Mouse (Mus musculus): ENCODE measurements at regions not wholly inside any gene's neighbourhood (a gene's known extent, or its start where the extent isn't known, plus 50 kb on each side); places are given as distances from the start of the nearest gene placed in this dataset.

- no peak for ATAC-seq (ENCODE audit: low FRiP score)
- no peak overlapping the region for H3K4me2 ChIP-seq
- no peaks in the 10 kb centered on the region for H3K36me3 ChIP-seq
- H3K9ac ChIP-seq (replicated peaks) = no peak overlapping the region
- peak overlapping the region; percentile 24; the same call in 1 of the 2 replicates for H3K27ac ChIP-seq (replicated peaks)
- no peak overlapping the region for H3K4me3 ChIP-seq (replicated peaks)
- H3K27me3 ChIP-seq (replicated peaks) = no peaks in the 10 kb centered on the region
- H3K9me3 ChIP-seq (replicated peaks) = no peaks in the 10 kb centered on the region
- H3K4me1 ChIP-seq = peaks cover 63% of the 10 kb centered on the region
Measured at GRCm38 (mm10) chr2:30724521-30724920, 78.9 kb downstream of the 1700001O22Rik start.

GRCm38 (mm10) chr2:30723059-30723587, 80.3 kb downstream of the 1700001O22Rik start:
- 7% methylated on average over 10 of the region's 10 CpGs for WGBS

DNA sequence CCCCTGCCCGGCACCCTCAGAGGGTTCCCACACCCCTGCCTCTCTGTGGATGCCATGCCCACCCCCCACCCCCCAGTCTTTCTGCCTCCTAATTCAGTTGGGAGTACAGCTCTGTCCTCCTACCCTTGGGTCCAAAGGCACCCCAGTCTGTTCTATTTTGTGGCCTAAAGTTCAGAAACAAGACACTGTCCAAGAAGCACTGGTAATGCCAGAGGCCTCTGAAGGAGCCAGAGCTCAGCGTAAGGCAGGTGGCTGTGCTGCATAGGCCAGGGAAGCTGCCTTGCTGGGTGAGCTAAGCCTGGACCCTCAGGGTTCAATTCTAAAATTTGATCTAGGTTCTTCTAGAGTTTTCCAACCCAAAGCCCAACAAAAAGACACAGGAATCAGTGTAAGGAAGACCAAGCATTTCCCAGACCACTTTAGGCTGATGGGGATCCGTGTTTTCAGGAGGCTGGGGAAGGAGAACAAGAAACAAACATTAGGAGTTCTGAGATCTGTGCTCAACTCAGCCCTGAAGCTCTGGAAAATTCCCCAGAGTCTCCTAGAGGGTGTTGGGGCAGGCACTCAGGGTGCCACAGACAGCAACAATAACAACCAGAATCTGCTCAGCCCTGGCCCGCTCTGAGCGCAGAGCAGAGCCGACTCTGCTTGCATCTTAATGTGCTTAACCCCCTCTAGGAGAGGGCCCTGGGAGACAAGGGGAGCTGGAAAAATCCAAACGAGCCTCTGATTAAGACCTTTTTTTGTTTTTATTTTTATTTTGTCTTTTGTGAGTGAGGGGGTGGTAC, 81.0 kb downstream of the 1700001O22Rik start:
- Histone ChIP-seq H3K4me2 (no peak overlapping the region), H3K9me3 (replicated peaks) (no peaks in the 10 kb centered on the region), H3K9ac (replicated peaks) (peak overlapping the region; percentile 36), H3K36me3 (no peaks in the 10 kb centered on the region), H3K4me1 (peaks cover 83% of the 10 kb centered on the region), H3K4me3 (replicated peaks) (no peak overlapping the region), H3K27ac (replicated peaks) (peak overlapping the region; percentile 98), H3K27me3 (replicated peaks) (no peaks in the 10 kb centered on the region)
- no peak for ATAC-seq (ENCODE audit: low FRiP score)
- 14% methylated on average over 7 of the region's 7 CpGs for WGBS

More at GRCm38 (mm10) chr2:30723059-30723587, 80.3 kb downstream of the 1700001O22Rik start:
- Histone ChIP-seq H3K9ac (replicated peaks) (no peak overlapping the region; the same call in 1 of the 2 replicates), H3K36me3 (no peaks in the 10 kb centered on the region), H3K27me3 (replicated peaks) (no peaks in the 10 kb centered on the region), H3K4me3 (replicated peaks) (no peak overlapping the region), H3K9me3 (replicated peaks) (no peaks in the 10 kb centered on the region), H3K4me2 (no peak overlapping the region), H3K4me1 (peaks cover 76% of the 10 kb centered on the region), H3K27ac (replicated peaks) (peak overlapping the region; percentile 98)
- ATAC-seq (ENCODE audit: low FRiP score) = no peak

DNA sequence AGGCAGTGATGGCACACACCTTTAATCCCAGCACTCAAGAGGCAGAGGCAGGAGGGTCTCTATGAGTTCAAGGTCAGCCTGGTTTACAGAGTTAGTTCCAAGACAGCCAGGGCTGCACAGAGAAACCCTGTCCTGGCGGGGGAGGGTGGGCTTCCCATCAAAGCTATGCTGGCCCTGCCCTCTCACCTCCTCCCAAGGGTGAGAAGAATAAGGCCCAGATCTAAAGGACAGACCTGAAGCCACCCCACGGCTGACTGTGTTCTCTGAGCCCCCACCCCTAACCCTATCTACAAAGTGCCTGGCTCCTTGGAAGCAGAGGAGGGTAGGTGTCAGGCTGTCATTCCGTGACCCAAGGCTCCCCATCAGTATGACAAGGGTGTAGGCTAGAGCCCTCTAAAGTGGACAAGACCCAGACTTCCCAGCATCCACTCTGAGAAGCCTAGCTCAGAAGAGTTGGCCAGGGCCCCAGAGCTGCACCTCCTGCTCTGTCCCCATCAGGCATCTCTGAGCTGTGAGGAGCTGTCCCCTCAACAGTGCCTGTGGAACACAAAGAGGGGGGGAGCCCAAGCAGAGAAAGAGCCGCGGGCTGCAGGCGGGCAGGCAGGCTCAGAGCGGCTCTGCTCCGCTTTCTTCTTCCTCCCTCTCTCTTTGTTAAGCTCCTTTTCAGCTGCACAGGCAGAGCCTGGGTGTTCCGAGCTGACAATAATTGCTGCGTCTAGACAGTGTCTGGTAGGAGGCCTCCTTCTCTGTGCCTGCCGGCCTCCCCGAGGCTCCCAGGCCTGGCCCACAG, 81.8 kb downstream of the 1700001O22Rik start:
- Histone ChIP-seq H3K27me3 (replicated peaks) (no peaks in the 10 kb centered on the region), H3K9me3 (replicated peaks) (no peaks in the 10 kb centered on the region), H3K9ac (replicated peaks) (peak overlapping the region; percentile 36), H3K4me3 (replicated peaks) (no peak overlapping the region), H3K4me2 (no peak overlapping the region), H3K4me1 (peaks cover 91% of the 10 kb centered on the region), H3K36me3 (no peaks in the 10 kb centered on the region), H3K27ac (replicated peaks) (peak overlapping the region; percentile 98)
- 10% methylated on average over 12 of the region's 12 CpGs for WGBS
- peak; percentile 27 for ATAC-seq (ENCODE audit: low FRiP score)

DNA sequence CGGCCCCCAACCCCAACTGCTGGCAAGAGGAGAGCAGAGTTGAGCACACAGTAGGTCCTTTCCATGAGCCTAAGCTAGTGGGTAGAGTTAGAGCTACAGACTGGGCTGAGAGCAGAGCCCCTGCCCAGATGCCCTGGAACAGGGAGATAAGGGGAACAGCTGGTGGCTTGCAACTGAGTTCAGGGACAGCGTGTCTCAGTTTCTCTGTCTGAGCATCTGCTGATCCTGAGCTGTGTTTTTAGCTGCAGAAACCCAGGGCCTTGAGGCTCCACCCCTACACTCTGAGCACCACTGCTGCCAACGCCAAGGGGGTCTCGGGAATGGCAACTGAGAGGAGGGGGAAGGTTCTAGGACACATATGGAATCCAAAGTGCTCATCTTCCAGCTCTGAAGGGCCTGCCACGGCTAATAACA, 82.4 kb downstream of the 1700001O22Rik start:
- Histone ChIP-seq H3K36me3 (no peaks in the 10 kb centered on the region), H3K9me3 (replicated peaks) (no peaks in the 10 kb centered on the region), H3K27ac (replicated peaks) (peak overlapping the region; percentile 98), H3K9ac (replicated peaks) (no peak overlapping the region), H3K27me3 (replicated peaks) (no peaks in the 10 kb centered on the region), H3K4me3 (replicated peaks) (no peak overlapping the region), H3K4me1 (peaks cover 94% of the 10 kb centered on the region), H3K4me2 (no peak overlapping the region)
- 39% methylated on average over 5 of the region's 5 CpGs for WGBS
- no peak for ATAC-seq (ENCODE audit: low FRiP score)

DNA sequence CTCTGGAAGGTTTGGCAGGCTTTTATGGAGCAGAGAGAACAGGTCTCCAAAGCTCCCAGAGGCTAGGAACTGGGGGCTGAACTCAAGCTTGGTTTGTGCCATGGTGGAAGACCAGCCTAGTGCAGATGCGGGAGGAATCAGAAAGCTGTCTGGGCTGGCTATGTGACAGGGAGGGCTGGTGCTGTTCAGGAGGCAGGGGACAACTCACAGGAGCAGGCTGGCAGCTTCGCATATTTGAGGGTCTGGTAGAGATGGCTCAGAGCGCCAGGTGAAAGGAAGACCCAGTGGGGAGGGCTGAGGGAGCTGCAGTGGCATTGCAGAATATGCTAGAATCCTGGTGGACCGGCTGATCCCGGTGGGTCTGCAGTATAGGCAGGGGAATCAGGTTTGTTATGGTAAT, 83.2 kb downstream of the 1700001O22Rik start:
- no peaks in the 10 kb centered on the region for H3K27me3 ChIP-seq (replicated peaks)
- H3K4me2 ChIP-seq = peak overlapping the region; percentile 59
- peak overlapping the region; percentile 98 for H3K27ac ChIP-seq (replicated peaks)
- H3K36me3 ChIP-seq = no peaks in the 10 kb centered on the region
- H3K4me3 ChIP-seq (replicated peaks) = no peak overlapping the region
- no peaks in the 10 kb centered on the region for H3K9me3 ChIP-seq (replicated peaks)
- H3K9ac ChIP-seq (replicated peaks) = peak overlapping the region; percentile 49
- 19% methylated on average over 5 of the region's 5 CpGs for WGBS
- ATAC-seq (ENCODE audit: low FRiP score) = no peak
- H3K4me1 ChIP-seq = peaks cover 88% of the 10 kb centered on the region

DNA sequence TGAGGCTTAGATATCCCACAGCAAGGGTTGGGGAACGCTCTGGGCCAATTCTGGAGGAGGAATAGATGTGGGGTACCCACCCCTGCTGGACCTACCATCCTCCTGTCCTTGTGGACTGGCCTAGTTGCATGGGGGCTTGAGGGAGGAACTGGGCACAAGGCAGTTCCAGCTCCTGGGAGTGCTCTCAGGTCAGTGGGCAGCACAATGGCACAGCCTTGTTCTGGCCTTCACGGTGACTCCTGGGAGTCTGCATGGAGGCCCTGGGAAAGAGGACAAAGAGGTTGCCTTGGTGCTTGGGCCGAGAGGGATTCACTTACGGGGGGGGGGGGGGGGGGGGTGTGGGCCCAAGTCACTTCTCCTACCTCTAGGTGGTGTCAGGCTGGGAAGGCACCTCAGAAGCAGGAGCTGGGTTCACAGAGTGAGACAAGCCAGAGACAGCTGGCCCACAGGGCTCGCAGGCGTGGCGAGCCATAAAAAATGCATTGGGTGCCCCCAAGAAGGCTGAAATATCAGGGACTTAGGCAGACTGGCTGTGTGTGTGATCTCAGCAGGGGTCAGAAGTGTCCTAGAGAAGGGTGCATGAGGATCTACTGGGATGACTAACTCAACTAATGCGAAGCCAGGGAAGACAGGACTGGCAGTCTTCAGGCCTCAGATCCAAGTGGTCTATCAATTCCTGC, 83.7 kb downstream of the 1700001O22Rik start:
- no peaks in the 10 kb centered on the region for H3K36me3 ChIP-seq
- H3K9me3 ChIP-seq (replicated peaks) = no peaks in the 10 kb centered on the region
- H3K27me3 ChIP-seq (replicated peaks) = no peaks in the 10 kb centered on the region
- WGBS = 15% methylated on average over 8 of the region's 8 CpGs
- peak overlapping the region; percentile 49 for H3K9ac ChIP-seq (replicated peaks)
- H3K4me3 ChIP-seq (replicated peaks) = no peak overlapping the region; the same call in 1 of the 2 replicates
- H3K4me2 ChIP-seq = peak overlapping the region; percentile 59
- peak overlapping the region; percentile 98 for H3K27ac ChIP-seq (replicated peaks)
- H3K4me1 ChIP-seq = peaks cover 83% of the 10 kb centered on the region
- no peak for ATAC-seq (ENCODE audit: low FRiP score)

GRCm38 (mm10) chr2:30718741-30719381, 84.6 kb downstream of the 1700001O22Rik start:
- Histone ChIP-seq H3K27me3 (replicated peaks) (no peaks in the 10 kb centered on the region), H3K4me2 (peak overlapping the region; percentile 59), H3K4me1 (peaks cover 78% of the 10 kb centered on the region), H3K36me3 (no peaks in the 10 kb centered on the region), H3K9ac (replicated peaks) (peak overlapping the region; percentile 39), H3K4me3 (replicated peaks) (peak overlapping the region; percentile 27), H3K27ac (replicated peaks) (peak overlapping the region; percentile 98), H3K9me3 (replicated peaks) (no peaks in the 10 kb centered on the region)
- peak; percentile 70 for ATAC-seq (ENCODE audit: low FRiP score)
- WGBS = under 1% methylated on average over 25 of the region's 29 CpGs

- peak overlapping the region; percentile 27 for H3K4me3 ChIP-seq (replicated peaks)
- H3K36me3 ChIP-seq = no peaks in the 10 kb centered on the region
- WGBS = 0% methylated on average over 12 of the region's 12 CpGs
- peak overlapping the region; percentile 59 for H3K4me2 ChIP-seq
- peaks cover 79% of the 10 kb centered on the region for H3K4me1 ChIP-seq
- peak; percentile 85 for ATAC-seq (ENCODE audit: low FRiP score)
- H3K9me3 ChIP-seq (replicated peaks) = no peaks in the 10 kb centered on the region
- peak overlapping the region; percentile 98 for H3K27ac ChIP-seq (replicated peaks)
- peak overlapping the region; percentile 39 for H3K9ac ChIP-seq (replicated peaks)
- H3K27me3 ChIP-seq (replicated peaks) = no peaks in the 10 kb centered on the region
Measured at GRCm38 (mm10) chr2:30718329-30718675, 85.2 kb downstream of the 1700001O22Rik start.

DNA sequence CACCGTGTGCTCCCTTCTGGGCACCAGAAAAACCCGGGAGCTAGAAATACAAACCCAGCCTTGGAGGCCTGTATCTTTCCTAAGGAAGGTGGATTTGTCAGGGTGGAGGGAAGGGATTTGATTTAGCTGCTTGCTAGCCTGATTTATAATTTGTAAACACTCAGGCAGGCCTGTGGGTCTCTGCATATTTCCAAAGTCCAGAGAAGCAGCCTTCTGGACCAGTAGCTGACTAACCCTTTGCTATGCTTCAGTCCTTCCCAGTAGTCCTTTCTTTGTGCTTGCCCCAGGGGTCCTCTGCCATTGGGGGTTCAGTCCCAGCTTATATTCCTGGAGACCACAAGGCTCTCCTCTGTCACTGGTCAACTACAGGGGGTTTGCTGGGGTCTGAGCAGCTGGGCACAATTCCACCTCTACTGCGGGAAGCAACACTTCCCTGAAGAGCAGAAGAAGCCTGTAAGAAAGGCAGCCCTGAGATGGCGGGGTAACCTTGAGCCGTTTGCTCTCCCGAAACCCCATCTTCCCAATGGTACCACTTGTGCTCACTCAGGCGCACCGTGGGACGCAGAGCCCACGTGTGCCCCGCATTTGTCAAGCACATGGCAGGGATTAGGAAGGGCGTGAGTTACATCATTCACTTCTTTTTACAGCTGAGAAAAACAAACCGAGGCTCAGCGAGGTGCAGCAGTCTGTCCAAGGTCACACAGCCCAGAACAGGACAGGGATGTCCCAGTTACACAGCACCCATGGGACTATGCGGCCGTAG, 85.7 kb downstream of the 1700001O22Rik start:
- Histone ChIP-seq H3K4me3 (replicated peaks) (no peak overlapping the region), H3K9me3 (replicated peaks) (no peaks in the 10 kb centered on the region), H3K27me3 (replicated peaks) (no peaks in the 10 kb centered on the region), H3K36me3 (no peaks in the 10 kb centered on the region), H3K9ac (replicated peaks) (peak overlapping the region; percentile 29; the same call in 1 of the 2 replicates), H3K4me2 (peak overlapping the region; percentile 59), H3K27ac (replicated peaks) (peak overlapping the region; percentile 98), H3K4me1 (peaks cover 79% of the 10 kb centered on the region)
- ATAC-seq (ENCODE audit: low FRiP score) = no peak
- 6% methylated on average over 16 of the region's 16 CpGs for WGBS
